Mouse (Mus musculus) layer of hippocampus, postnatal 36 days (tissue): ENCODE measurements around the gene Fchsd2. TPM values are rescaled to one million over a fixed set of nuclear protein-coding genes. Genes with fewer than 3 reads are reported as not detected.

Source experiments
- DNase-seq, 2 experiments: peaks; one replicate each; pipeline ENCODE4 v3.0.0; 2022
- total RNA-seq, 2 experiments: library from RNA; stranded (reverse); gene quantifications; 2 replicates each; pipeline ENCODE4 v1.2.3; 2021

Gene Fchsd2
- total RNA-seq, 2 experiments from 2014 or later, result 39.2 to 40.5 TPM

- no peak for DNase-seq
Measured at GRCm38 (mm10) chr7:101318848-101319247, 226.2 kb downstream of the Fchsd2 start.

- no peak for DNase-seq
Measured at GRCm38 (mm10) chr7:101319796-101320195, 227.1 kb downstream of the Fchsd2 start.

GRCm38 (mm10) chr7:101320399-101321217, 227.9 kb downstream of the Fchsd2 start:
- peak in 1 of 2 experiments; percentile 25 for DNase-seq

- DNase-seq, result no peak
Measured at GRCm38 (mm10) chr7:101321218-101321827, 228.7 kb downstream of the Fchsd2 start.

- no peak for DNase-seq
Measured at GRCm38 (mm10) chr7:101323141-101323594, 230.5 kb downstream of the Fchsd2 start.

- peak; percentile 27 to 37 for DNase-seq
Measured at GRCm38 (mm10) chr7:101324142-101324962, 231.7 kb downstream of the Fchsd2 start.

GRCm38 (mm10) chr7:101326006-101326405, 233.3 kb downstream of the Fchsd2 start:
- DNase-seq, result no peak

GRCm38 (mm10) chr7:101327263-101327662, 234.6 kb downstream of the Fchsd2 start:
- no peak for DNase-seq

GRCm38 (mm10) chr7:101327786-101328185, 235.1 kb downstream of the Fchsd2 start:
- no peak for DNase-seq

GRCm38 (mm10) chr7:101328621-101329158, 236.0 kb downstream of the Fchsd2 start:
- DNase-seq, result peak; percentile 65 to 71

- DNase-seq, result no peak
Measured at GRCm38 (mm10) chr7:101329606-101330005, 236.9 kb downstream of the Fchsd2 start.

- no peak for DNase-seq
Measured at GRCm38 (mm10) chr7:101330074-101330840, 237.6 kb downstream of the Fchsd2 start.

- no peak for DNase-seq
Measured at GRCm38 (mm10) chr7:101330841-101331173, 238.1 kb downstream of the Fchsd2 start.

GRCm38 (mm10) chr7:101332045-101332831, 239.6 kb downstream of the Fchsd2 start:
- DNase-seq, result no peak

Other genes starting within 250 kb of the Fchsd2 start
- gene Relt, start 229.4 kb upstream of the Fchsd2 start, total RNA-seq, result 10 to 100 TPM; 11.5 to 11.8 TPM
- gene Arhgef17, start 160.8 kb upstream of the Fchsd2 start, total RNA-seq, result 100 to 1,000 TPM; 152 to 158 TPM
- gene P2ry6, start 118.2 kb upstream of the Fchsd2 start, total RNA-seq, result 1 to 10 TPM; 3.2 to 3.5 TPM
- under 1 TPM; 0.66 to 0.97 TPM for gene P2ry2, start 80.0 kb upstream of the Fchsd2 start, total RNA-seq
- gene Atg16l2, start 209.4 kb downstream of the Fchsd2 start, total RNA-seq, result 10 to 100 TPM; 42.1 to 42.7 TPM
- 10 to 100 TPM; 22.7 to 23.3 TPM for gene Stard10, start 224.2 kb downstream of the Fchsd2 start, total RNA-seq